Mouse (Mus musculus) lung, postnatal 36 days (tissue): ENCODE data around the gene Kctd3.
"Not testable (repeated sequence)": the region's sequence is repeated elsewhere in the genome, so short reads cannot be mapped to it uniquely, and the experiment has no call there.

Experiments
- DNase-seq: peaks from one replicate; pipeline ENCODE4 v3.0.0; 2022; ENCODE audit warnings: mixed read lengths

Kctd3 gene

GRCm38 (mm10) chr1:189007239-189007979 lies at the start of gene Kctd3:
Gene Kctd3, minus strand, starts transcription at chr1:189007841.
- peak; percentile 97 for DNase-seq

- no peak for DNase-seq
These were observed 49.8 kb upstream of the Kctd3 start for GRCm38 (mm10) chr1:189057425-189057824.

GRCm38 (mm10) chr1:189055933-189056332 lies 48.3 kb upstream of the Kctd3 start:
- DNase-seq: no peak

GRCm38 (mm10) chr1:189054941-189055551 lies 47.4 kb upstream of the Kctd3 start:
- no peak for DNase-seq

- peak; percentile 16 for DNase-seq
These were observed 46.5 kb upstream of the Kctd3 start for GRCm38 (mm10) chr1:189054191-189054590.

- no peak for DNase-seq
These were observed 44.5 kb upstream of the Kctd3 start for GRCm38 (mm10) chr1:189052189-189052588.

GRCm38 (mm10) chr1:189050122-189050521 lies 42.5 kb upstream of the Kctd3 start:
- no peak for DNase-seq

- no peak for DNase-seq
These were observed 40.7 kb upstream of the Kctd3 start for GRCm38 (mm10) chr1:189048331-189048730.

GRCm38 (mm10) chr1:189047918-189048317 lies 40.3 kb upstream of the Kctd3 start:
- no peak for DNase-seq

GRCm38 (mm10) chr1:189046831-189047230 lies 39.2 kb upstream of the Kctd3 start:
- DNase-seq: no peak

GRCm38 (mm10) chr1:189046301-189046700 lies 38.7 kb upstream of the Kctd3 start:
- DNase-seq: no peak

GRCm38 (mm10) chr1:189041261-189041660 lies 33.6 kb upstream of the Kctd3 start:
- DNase-seq: no peak

GRCm38 (mm10) chr1:189039348-189039747 lies 31.7 kb upstream of the Kctd3 start:
- no peak for DNase-seq

GRCm38 (mm10) chr1:189032817-189033216 lies 25.2 kb upstream of the Kctd3 start:
- not testable (repeated sequence) for DNase-seq

- no peak for DNase-seq
These were observed 23.3 kb upstream of the Kctd3 start for GRCm38 (mm10) chr1:189030975-189031374.

GRCm38 (mm10) chr1:189028267-189028666 lies 20.6 kb upstream of the Kctd3 start:
- DNase-seq: peak; percentile 11

GRCm38 (mm10) chr1:189026885-189027284 lies 19.2 kb upstream of the Kctd3 start:
- DNase-seq: peak; percentile 20

- peak; percentile 27 for DNase-seq
These were observed 16.1 kb upstream of the Kctd3 start for GRCm38 (mm10) chr1:189023701-189024080.

GRCm38 (mm10) chr1:189022925-189023700 lies 15.5 kb upstream of the Kctd3 start:
- DNase-seq: peak; percentile 9

GRCm38 (mm10) chr1:189015372-189015771 lies 7.7 kb upstream of the Kctd3 start:
- no peak for DNase-seq

- no peak for DNase-seq
These were observed 5.9 kb upstream of the Kctd3 start for GRCm38 (mm10) chr1:189013587-189013921.

- DNase-seq: peak; percentile 54
These were observed 5.4 kb upstream of the Kctd3 start for GRCm38 (mm10) chr1:189012846-189013586.

GRCm38 (mm10) chr1:189010671-189011070 lies 3.0 kb upstream of the Kctd3 start:
- DNase-seq: peak; percentile 43
